Mouse (Mus musculus) forebrain, embryonic 16.5 days (tissue): Measurements from ENCODE around the gene Cdk4. TPM values are rescaled to one million over a fixed set of nuclear protein-coding genes. Genes with fewer than 3 reads are reported as not detected.
"Not testable (repeated sequence)": the region's sequence is repeated elsewhere in the genome, so short reads cannot be mapped to it uniquely, and the experiment has no call there.

Experiments
- ATAC-seq: fragments of 200-750 bp; cut with Nextera tagmentation; 2 replicates; pipeline ENCODE4 v1.8.0; 2017; ENCODE audit warnings: mild to moderate bottlenecking, moderate library complexity
- H3K27ac ChIP-seq: fragments of 300-500 bp; sonication (generic); 2 replicates; pipeline ENCODE4 v1.5.1; 2014; ENCODE audit warnings: low read length, control low read depth
- H3K27me3 ChIP-seq: fragments of 300-500 bp; sonication (generic); replicated peaks from 2 replicates; pipeline ENCODE4 v1.6.1; 2014; ENCODE audit warnings: low read length; ENCODE audit not compliant: control insufficient read depth, insufficient read depth
- H3K36me3 ChIP-seq: fragments of 300-500 bp; sonication (generic); 2 replicates; pipeline ENCODE4 v1.6.1; 2014; ENCODE audit not compliant: control insufficient read depth, insufficient read depth
- H3K4me1 ChIP-seq: fragments of 300-500 bp; sonication (generic); replicated peaks from 2 replicates; pipeline ENCODE4 v1.6.1; 2014; ENCODE audit warnings: low read length; ENCODE audit not compliant: control insufficient read depth, insufficient read depth
- H3K4me2 ChIP-seq: fragments of 300-500 bp; sonication (generic); 2 replicates; pipeline ENCODE4 v1.6.1; 2014; ENCODE audit warnings: mild to moderate bottlenecking, low read length, control low read depth
- H3K4me3 ChIP-seq: fragments of 300-500 bp; sonication (generic); replicated peaks from 2 replicates; pipeline ENCODE4 v1.5.1; 2014; ENCODE audit warnings: mild to moderate bottlenecking, low read length, control low read depth
- H3K9ac ChIP-seq: fragments of 300-500 bp; sonication (generic); replicated peaks from 2 replicates; pipeline ENCODE4 v1.6.1; 2014; ENCODE audit warnings: low read depth, low read length, control low read depth
- H3K9me3 ChIP-seq: fragments of 300-500 bp; sonication (generic); 2 replicates; pipeline ENCODE4 v1.6.1; 2016; ENCODE audit warnings: low read length; ENCODE audit not compliant: control insufficient read depth
- WGBS: fragments of 180-500 bp; shearing (Covaris S2); extraction: QIAGEN DNeasy Blood & Tissue Kit; methylation state at CpG from one replicate; pipeline ENCODE4 v1.1.7; 2014; 5-methylcytosine and 5-hydroxymethylcytosine counted together
- polyA plus RNA-seq: library from polyadenylated mRNA; unstranded; fragments of >200 nt; fragmentation: Nextera tagmentation; extraction: Ambion mirVana; gene quantifications from 2 replicates; pipeline ENCODE4 v1.2.1, GENCODE M21; 2015

Cdk4 gene
- polyA plus RNA-seq, 1 experiment from 2014 or later = 1,494 TPM

DNA sequence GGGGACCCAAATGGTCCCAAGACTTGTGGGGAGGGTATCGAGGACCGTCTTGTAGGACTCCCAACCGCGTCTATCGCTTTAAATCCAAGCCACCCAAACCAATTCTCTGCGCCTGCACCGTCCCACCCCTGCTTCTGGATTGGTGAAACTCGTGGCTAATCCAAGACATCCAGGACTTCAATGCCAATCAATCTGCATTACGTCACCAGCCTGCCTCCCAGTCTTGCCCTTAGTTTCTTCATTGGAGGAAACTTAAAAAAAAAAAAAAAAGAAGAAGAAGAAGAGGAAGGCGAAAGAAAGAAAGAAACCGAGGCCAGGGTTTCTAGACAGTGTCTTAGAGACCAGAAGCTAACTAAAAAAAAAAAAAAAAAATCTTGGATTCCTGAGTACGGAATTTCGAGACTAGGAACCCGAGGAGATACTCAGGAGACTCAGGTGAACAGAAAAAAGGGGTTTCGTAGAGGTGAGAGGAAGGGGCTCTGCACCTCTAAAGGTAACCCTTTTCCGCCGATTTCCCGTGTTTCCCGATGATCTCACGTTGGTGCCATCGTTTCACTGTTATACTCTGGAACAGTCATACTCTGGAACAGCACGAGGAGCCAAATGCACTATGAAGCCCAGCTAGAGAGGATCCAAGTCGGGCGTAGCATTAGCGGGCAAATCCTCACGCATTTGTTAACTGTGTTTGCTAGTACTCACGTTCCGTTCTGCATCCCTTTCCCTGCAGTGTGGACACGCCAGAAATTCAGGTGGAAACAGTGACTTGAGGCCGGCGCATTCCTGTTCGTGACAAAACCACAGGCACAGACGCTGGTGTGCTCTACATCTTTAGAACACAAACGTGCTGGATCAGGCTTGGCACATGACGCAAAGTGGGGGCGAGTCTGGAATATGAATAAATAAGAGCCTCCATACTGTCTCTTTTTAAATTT lies 7.1 kb downstream of the Cdk4 start, which contains the start of gene Tspan31:
Tspan31 (minus strand) TSS at position 75 of the 932 bp plus-strand sequence.
- Histone ChIP-seq H3K9me3 (no peaks in the 10 kb centered on the region), H3K4me1 (peaks cover 25% of the 10 kb centered on the region), H3K4me3 (peak within 1 kb of the TSS; percentile 82), H3K27ac (peak within 1 kb of the TSS; percentile 93), H3K4me2 (peak within 1 kb of the TSS; percentile 99), H3K9ac (peak within 1 kb of the TSS; percentile 69), H3K27me3 (no peaks in the 10 kb centered on the region), H3K36me3 (peaks cover 29% of the 10 kb centered on the region)
- WGBS = 1% methylated on average over 36 of the region's 36 CpGs
- ATAC-seq = peak; percentile 94

DNA sequence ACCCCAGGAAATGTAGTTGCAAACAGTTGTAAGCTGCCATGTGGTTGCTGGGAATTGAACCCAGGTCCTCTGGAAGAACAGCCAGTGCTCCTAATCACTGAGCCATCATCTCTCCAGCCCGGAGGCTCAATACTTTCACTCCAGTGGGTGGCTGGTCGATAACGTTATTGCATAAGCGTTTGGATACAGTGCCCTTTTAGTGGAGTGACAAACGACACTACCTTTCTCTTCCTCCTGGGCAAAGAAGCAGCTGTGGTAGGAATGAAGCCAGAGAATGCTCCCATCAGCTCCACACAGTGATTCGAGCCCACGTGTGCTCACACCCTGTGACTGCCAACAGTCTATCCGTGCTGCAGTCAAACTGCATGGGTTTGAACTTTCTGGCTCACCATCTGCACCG lies 7.9 kb downstream of the Cdk4 start:
- Histone ChIP-seq H3K4me2 (peak overlapping the region; percentile 99), H3K27ac (no peak overlapping the region; the same call in none of the 2 replicates), H3K4me3 (peak overlapping the region; percentile 82), H3K4me1 (peaks cover 25% of the 10 kb centered on the region), H3K27me3 (no peaks in the 10 kb centered on the region), H3K9me3 (no peaks in the 10 kb centered on the region), H3K36me3 (peaks cover 22% of the 10 kb centered on the region), H3K9ac (peak overlapping the region; percentile 69)
- 74% methylated on average over 9 of the region's 9 CpGs for WGBS
- ATAC-seq = no peak

DNA sequence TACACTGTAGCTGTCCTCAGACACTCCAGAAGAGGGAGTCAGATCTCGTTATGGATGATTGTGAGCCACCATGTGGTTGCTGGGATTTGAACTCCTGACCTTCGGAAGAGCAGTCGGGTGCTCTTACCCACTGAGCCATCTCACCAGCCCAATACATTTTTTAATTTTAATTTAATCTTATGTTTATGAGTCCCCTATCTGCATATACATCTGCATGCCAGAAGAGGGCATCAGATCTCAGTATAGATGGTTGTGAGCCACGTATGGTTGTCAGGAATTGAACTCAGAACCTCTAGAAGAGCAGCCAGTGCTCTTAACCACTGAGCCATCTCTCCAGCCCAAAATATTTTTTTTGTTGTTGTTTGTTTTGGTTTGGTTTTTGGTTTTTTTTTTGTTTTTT lies 8.9 kb downstream of the Cdk4 start:
- H3K27me3 ChIP-seq, H3K4me2 ChIP-seq, H3K9me3 ChIP-seq, H3K9ac ChIP-seq, H3K27ac ChIP-seq, ATAC-seq, H3K4me3 ChIP-seq: not testable (repeated sequence)
- Histone ChIP-seq H3K36me3 (peaks cover 13% of the 10 kb centered on the region), H3K4me1 (peaks cover 25% of the 10 kb centered on the region)
- WGBS = 81% methylated on average over 4 of the region's 4 CpGs

DNA sequence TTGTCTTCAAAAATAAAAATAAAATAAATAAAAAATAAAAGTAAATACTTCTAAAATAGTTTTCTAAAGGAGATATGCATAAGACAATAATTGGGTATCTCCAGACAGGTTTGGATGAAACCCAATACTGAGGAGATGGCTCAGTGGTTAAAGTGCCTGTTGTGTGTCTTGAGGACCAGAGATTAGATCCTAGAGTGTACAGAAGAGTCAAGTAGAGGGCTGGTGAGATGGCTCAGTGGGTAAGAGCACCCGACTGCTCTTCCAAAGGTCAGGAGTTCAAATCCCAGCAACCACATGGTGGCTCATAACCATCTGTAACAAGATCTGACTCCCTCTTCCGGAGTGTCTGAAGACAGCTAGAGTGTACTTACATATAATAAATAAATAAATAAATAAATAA lies 9.6 kb downstream of the Cdk4 start:
- not testable (repeated sequence) for H3K27me3 ChIP-seq, H3K4me3 ChIP-seq, ATAC-seq, H3K9ac ChIP-seq, H3K36me3 ChIP-seq, H3K9me3 ChIP-seq, H3K4me2 ChIP-seq, H3K27ac ChIP-seq
- H3K4me1 ChIP-seq = peaks cover 30% of the 10 kb centered on the region
- 75% methylated on average over 2 of the region's 2 CpGs for WGBS

DNA sequence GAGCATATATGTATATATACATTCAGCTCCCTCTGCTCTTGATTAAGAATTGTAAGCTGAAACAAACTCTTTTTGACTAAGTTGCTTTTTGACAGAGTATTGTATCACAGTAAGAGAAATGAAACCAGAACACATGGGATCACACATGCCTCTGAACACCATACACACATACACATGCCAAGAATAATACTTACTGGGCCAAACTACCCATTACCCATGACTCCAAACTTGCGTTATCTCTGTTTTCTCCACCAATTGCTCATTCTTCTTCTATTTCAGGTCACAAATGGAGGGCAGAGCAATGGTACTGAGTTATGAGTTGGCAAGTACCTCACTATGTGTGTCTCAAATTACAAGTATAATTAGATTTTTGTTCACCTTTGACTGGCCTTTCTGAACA lies 10.6 kb downstream of the Cdk4 start:
- H3K36me3 ChIP-seq = no peaks in the 10 kb centered on the region
- no peak for ATAC-seq
- H3K4me2 ChIP-seq = no peak overlapping the region
- WGBS = 78% methylated on average over 1 of the region's 1 CpGs
- H3K9ac ChIP-seq = no peak overlapping the region
- no peaks in the 10 kb centered on the region for H3K27me3 ChIP-seq
- no peak overlapping the region for H3K27ac ChIP-seq
- H3K4me3 ChIP-seq = no peak overlapping the region
- H3K9me3 ChIP-seq = no peaks in the 10 kb centered on the region
- H3K4me1 ChIP-seq = peaks cover 26% of the 10 kb centered on the region

DNA sequence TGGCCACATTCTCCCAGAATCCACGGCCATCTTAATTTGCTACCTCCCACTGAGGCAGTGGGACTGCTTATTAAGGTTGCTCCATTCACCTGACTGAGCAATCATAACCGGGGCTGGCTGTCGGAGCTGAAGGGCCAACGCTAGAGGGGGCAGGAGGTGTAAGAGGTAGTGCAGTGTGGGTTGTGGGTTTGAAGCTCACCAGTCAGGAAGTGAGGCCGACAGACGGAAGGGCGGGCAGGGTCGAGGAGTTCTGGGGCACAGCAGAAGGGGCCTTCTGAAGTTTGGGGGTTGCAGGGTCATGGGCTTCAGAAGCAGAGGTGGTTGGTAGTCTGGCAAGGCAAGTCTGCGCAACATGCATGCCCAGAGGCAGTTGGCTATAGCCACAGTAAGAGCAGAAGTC lies 11.7 kb downstream of the Cdk4 start, which contains the start of gene Agap2:
Agap2 (plus strand) TSS at position 205 of the 400 bp plus-strand sequence.
- Histone ChIP-seq H3K9ac (no peak within 1 kb of the TSS), H3K4me1 (peaks cover 24% of the 10 kb centered on the region), H3K4me3 (no peak within 1 kb of the TSS), H3K27me3 (peaks cover 1% of the 10 kb centered on the region), H3K27ac (no peak within 1 kb of the TSS), H3K4me2 (no peak within 1 kb of the TSS), H3K9me3 (no peaks in the 10 kb centered on the region), H3K36me3 (no peaks in the 10 kb centered on the region)
- ATAC-seq = no peak
- WGBS = 61% methylated on average over 9 of the region's 9 CpGs

DNA sequence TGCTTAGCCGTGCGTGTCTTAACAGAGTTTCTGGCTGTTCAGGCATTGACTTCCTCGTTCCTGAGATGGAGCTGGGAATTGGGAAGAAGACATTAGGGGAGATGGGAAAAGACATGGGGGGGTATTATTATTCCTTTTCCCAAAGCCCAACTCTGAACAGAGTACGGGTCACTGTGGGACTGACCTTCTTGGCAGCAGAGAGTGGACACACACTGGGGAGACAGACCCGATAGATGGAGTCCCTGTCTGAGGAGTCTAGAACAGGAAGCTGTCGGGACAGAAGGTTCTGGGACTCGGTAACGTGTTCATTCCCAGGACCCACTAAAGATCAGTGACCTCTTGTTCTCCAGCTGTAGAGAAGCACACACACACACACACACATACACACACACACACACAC lies 12.3 kb downstream of the Cdk4 start:
- no peak overlapping the region for H3K4me2 ChIP-seq
- no peak overlapping the region for H3K27ac ChIP-seq
- 73% methylated on average over 8 of the region's 8 CpGs for WGBS
- no peaks in the 10 kb centered on the region for H3K9me3 ChIP-seq
- ATAC-seq = no peak
- H3K4me1 ChIP-seq = peaks cover 29% of the 10 kb centered on the region
- H3K27me3 ChIP-seq = peaks cover 7% of the 10 kb centered on the region
- H3K9ac ChIP-seq = no peak overlapping the region
- no peak overlapping the region for H3K4me3 ChIP-seq
- no peaks in the 10 kb centered on the region for H3K36me3 ChIP-seq

DNA sequence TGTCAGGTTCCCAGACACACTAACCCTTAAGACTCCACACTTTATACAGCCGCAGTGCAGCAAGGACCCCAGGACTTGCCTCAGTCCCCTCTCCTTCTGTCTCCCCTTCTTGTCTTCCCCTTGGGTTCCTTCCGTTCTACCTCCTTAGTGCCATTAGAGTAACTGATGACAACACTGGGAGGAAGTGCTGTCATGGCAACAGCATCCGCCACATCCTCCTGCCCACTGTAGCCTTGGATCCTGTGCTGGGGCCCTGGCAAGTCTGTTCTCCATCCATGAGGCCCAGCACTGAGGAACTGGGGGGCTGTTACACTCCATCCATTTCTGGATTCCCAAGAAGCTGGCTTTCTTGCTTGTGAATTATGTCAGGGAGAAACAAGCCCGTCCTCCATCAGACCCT lies 12.7 kb downstream of the Cdk4 start:
- peaks cover 29% of the 10 kb centered on the region for H3K4me1 ChIP-seq
- no peak overlapping the region for H3K4me2 ChIP-seq
- ATAC-seq = no peak
- H3K4me3 ChIP-seq = no peak overlapping the region
- peaks cover 8% of the 10 kb centered on the region for H3K27me3 ChIP-seq
- no peak overlapping the region for H3K9ac ChIP-seq
- no peak overlapping the region for H3K27ac ChIP-seq
- WGBS = 44% methylated on average over 4 of the region's 4 CpGs
- no peaks in the 10 kb centered on the region for H3K36me3 ChIP-seq
- no peaks in the 10 kb centered on the region for H3K9me3 ChIP-seq

DNA sequence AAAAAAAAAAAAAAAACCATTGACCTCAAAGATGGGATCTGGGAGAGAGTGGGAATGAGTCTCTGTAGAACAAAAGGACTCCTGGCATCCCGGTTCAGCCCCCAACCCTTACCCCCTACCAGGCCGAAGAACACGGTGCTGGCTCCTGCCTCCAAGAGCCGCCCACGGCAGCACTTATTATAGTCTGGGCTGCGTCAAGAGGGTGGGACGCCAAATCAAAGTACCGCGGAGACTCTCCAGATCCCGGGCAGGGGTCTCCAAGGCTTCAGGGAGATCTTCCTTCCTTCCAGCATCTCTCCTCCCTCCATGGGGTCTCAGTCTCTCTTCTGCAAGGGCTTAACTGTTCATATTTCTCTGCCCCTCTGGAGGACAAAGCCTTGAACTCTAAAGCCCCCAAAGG lies 14.2 kb downstream of the Cdk4 start:
- peaks cover 39% of the 10 kb centered on the region for H3K4me1 ChIP-seq
- peak overlapping the region; percentile 75 for H3K27ac ChIP-seq
- peak overlapping the region; percentile 50 for H3K9ac ChIP-seq
- no peaks in the 10 kb centered on the region for H3K9me3 ChIP-seq
- H3K4me3 ChIP-seq = peak overlapping the region; percentile 29
- WGBS = 3% methylated on average over 10 of the region's 10 CpGs
- H3K36me3 ChIP-seq = no peaks in the 10 kb centered on the region
- no peak for ATAC-seq
- H3K27me3 ChIP-seq = peaks cover 8% of the 10 kb centered on the region
- H3K4me2 ChIP-seq = peak overlapping the region; percentile 88
